Mouse (Mus musculus) induced T-regulatory cell, adult 2 months (primary cell): ENCODE measurements around the gene Dusp23.

ENCODE experiments used
- DNase-seq: peaks from one replicate; pipeline ENCODE4 v3.0.0-alpha.2; 2012; ENCODE audit warnings: low read depth

Gene Dusp23

GRCm38 (mm10) chr1:172632451-172633326 lies at the start of gene Dusp23:
Dusp23 (minus strand) TSS chr1:172632962.
- peak; percentile 98 for DNase-seq

GRCm38 (mm10) chr1:172680742-172681141 lies 48.0 kb upstream of the Dusp23 start:
- no peak for DNase-seq

DNA sequence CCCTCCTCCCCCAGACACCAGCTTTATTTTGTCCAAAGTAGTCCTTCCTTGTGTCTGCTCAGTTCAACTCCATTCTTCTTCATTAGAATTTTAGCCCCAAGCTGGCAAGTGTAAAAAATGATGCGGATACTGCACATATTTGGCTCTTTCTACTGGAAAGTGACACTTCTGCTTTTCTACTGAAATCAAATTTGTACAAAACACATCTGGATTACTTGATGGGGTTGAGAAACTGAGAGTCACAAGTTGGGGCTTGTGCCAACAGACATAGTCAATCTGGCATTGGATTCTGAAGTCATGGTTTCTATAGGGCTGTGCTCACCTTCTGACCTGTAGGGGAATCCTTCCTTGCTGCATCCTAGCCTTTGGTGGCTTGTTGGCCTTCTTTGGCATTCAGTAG lies 38.0 kb upstream of the Dusp23 start:
- no peak for DNase-seq

DNA sequence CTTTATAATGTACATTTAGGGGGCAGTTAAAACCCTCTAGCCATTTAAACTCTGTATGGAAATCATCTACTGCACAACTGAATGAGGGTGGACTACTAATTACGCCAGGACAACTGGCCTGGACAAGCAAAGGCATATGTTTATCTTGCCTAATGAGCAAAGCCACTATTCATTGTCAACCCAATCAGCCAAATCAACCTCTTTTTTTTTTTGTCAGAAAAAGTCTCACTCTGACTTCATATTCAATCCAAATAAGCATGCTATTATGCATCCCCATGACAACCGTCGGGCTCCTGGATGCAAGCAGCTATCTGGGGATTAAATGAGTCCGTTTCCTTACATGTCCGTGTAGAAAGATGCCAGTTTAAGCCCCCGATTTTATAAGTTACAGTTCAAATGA lies 34.8 kb upstream of the Dusp23 start:
- no peak for DNase-seq

GRCm38 (mm10) chr1:172665457-172665856 lies 32.7 kb upstream of the Dusp23 start:
- DNase-seq = no peak

DNA sequence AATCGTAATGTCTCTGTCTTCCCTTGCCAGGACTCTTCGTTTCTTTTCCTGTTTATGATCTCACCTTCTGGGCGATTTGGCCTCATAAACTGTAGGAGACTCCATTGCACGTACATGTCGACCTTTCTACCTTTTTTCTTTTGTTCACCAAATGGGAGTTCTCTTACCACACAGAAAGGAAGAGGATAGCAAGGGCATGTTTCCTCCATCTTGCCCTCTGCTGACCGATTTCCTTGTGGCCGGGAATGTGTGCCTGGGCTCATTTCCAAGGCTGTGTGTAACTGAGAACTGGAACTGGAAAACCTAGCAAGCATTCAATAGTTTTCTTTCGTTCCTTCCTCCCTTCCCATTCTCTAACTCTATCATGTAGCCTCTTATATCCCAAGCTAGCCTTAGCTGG lies 26.9 kb upstream of the Dusp23 start:
- no peak for DNase-seq

GRCm38 (mm10) chr1:172657266-172657665 lies 24.5 kb upstream of the Dusp23 start:
- DNase-seq = no peak

DNA sequence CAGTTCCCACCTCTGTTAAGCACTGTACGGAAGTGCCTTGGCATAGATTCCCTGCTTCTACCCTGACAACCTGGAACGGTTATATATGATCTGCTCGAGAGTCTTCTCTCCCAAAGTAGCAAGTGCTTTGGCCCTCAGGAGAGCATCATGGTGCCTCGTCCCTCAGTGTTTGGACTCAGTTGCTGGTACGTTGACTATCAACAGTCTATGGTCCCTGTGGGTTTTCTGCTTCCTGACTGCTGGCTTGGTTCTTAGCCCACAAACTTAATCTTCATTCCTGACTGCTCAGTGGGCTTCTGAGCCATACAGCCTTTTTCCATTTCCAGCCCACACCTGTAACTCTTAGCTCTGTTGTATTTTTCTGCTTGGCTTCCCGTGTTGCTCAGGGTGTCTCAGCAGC lies 21.1 kb upstream of the Dusp23 start:
- DNase-seq = no peak

- DNase-seq = no peak
Observed at GRCm38 (mm10) chr1:172652040-172652662, 19.4 kb upstream of the Dusp23 start.

DNA sequence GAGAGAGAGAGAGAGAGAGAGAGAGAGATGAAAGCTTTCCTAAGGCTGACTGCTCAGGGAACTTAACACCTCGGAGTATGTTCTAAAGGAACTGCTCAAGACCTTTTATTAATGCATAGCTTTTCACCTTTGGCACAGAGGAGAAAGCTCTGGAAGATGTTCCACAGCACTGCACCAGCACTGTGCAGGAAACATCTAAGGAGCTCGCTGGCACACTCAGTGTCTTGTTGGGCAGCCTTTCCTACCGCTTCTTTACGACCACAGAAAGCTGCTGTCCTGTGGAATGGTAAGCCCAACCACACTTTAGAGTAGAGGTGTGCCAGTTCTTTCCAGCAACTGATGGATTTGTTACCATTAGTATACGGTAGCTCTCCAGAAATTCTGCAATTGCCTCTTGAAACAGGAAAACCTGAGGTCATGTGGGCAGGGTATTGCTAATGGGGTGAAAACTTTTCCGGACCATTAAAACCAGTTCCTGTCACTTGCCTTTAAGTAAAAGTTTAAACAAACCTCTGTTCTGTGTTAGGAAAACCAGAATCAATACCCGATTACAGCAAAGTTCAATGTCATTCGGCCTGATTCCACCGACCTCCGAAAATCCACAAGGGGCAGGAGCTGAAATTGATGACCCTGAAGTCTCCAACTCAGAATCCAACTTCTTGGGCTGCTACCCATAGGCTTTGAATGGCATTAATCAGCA lies 18.7 kb upstream of the Dusp23 start:
- no peak for DNase-seq

GRCm38 (mm10) chr1:172650519-172651287 lies 17.9 kb upstream of the Dusp23 start:
- peak; percentile 29 for DNase-seq

DNA sequence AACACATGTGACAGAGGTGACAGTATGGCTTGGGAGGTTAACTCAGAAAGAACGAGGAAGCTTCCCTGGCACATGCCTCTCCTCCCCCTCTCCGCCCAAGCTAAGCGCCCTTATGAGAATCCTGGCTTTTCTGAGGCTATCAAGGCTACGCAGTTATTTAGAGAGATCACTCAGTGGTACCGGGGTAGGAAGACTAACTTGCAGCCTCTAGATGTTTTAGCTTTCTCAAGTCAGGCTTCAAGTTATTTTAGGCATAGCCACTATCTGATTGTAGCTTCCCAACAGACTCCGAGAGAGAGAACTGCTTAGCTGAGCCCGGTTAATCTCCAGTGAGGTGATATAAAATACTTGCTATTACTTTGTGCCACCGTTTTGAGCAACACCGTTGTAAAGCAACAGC lies 16.6 kb upstream of the Dusp23 start:
- no peak for DNase-seq

DNA sequence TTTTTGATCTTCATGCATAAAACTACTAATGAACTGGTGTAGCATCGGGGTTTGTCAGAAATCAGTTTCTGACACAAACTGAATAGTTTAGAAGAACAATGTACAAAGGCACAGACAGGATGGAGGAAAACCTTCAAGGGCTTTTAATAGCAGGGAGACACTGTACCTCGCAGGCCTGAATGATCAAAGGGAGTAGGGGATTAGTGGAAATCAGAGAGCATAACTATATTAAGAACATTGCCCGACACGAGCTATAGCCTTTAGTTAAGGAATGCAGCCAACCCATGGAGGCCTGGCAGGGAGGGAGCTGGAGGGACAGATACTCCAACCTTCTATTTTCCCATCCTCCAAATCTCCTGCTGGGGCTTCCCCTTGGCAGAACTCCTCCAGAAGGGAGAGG lies 14.5 kb upstream of the Dusp23 start:
- DNase-seq = no peak

GRCm38 (mm10) chr1:172638781-172639180 lies 6.0 kb upstream of the Dusp23 start:
- DNase-seq = no peak

- no peak for DNase-seq
Observed at GRCm38 (mm10) chr1:172637801-172638200, 5.0 kb upstream of the Dusp23 start.

DNA sequence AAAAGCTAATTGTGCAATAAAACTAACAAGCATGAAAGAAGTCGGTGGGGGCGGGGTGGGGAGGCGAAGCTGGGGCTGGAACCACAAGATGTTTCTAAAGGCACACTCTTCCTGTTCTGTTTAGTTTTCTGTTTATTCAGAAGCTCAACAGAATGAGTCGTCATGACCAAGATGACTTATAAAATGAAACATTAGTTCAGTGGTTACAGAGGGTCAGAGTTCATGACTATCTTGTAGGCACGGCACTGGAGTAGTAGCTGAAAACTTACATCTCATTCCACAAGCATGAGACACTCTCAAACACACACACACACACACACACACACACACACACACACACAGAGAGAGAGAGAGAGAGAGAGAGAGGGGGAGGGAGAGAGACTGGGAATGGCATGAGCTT lies 3.5 kb upstream of the Dusp23 start:
- DNase-seq = no peak

GRCm38 (mm10) chr1:172635258-172635657 lies 2.5 kb upstream of the Dusp23 start:
- DNase-seq = no peak

DNA sequence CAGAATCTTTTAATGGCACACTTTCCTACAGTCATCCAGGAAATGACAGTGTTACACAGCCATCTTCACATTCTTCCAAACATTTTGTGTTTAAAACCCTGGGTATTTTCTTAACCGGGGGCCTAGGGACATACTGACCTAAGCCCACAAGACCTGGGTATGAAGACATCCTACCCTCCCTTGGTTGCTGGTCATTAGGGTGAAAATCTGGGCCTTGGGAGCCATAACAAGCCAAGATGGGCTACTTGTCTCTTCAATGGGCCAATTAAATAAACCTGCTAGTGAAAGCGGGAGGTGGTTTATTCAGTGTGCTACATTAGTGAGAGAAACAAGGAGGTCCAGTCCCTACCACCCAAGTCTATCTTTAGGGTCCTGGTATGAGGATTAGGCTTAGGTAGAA lies 1.4 kb upstream of the Dusp23 start:
- no peak for DNase-seq

DNA sequence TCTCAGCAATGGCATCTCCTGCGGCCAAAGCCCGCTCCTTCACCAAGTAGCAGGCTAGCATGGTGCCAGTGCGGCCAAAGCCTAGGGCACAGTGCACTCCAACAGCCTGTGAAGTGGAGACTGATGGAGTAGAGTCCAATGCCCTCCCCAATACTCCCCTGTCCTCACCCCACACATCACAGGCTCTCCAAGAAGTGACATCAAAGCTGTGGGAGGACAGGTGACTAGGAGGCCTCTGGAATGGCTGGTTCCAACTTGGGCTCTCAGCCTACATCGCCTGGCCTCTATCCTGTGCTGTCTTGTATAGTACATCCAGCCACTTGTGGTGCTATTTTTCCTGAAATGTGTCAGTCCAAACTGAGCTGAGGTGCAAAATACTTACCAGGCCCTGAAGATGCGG lies 1.0 kb downstream of the Dusp23 start:
- peak; percentile 25 for DNase-seq

DNA sequence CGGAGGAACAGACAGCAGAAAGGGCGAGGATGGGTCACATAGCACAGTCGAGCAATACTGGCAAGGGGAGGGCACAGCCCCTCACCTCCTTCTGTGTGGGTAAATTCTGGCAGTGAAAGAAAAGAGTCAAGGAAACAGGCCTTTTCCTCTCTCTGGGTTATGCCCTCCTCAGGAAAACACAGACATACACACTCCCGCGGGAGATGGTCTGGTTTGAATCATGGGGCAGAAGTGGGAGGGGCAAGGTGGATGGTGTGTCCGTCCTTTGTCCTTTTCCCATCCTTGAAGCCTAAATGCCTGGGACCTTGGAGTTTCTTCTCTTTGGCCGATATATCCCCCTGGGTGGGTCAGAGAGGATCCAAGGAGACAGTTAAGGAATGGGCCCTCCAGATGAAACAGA lies 2.9 kb downstream of the Dusp23 start:
- no peak for DNase-seq

GRCm38 (mm10) chr1:172626306-172626705 lies 6.5 kb downstream of the Dusp23 start:
- no peak for DNase-seq

- DNase-seq = no peak
Observed at GRCm38 (mm10) chr1:172624081-172624480, 8.7 kb downstream of the Dusp23 start.
